Mouse (Mus musculus) left cerebral cortex, postnatal 4 days (tissue): ENCODE results near the gene 4930486L24Rik. TPM values are rescaled to one million over a fixed set of nuclear protein-coding genes. Genes with fewer than 3 reads are reported as not detected.

Experiments used
- total RNA-seq, 2 experiments: library from RNA; stranded (reverse); gene quantifications; 2 replicates each; pipeline ENCODE4 v1.2.3; 2021

4930486L24Rik gene
- total RNA-seq, 2 experiments from 2014 or later = not detected

Other genes starting within 250 kb of the 4930486L24Rik start
- gene BC051665, start 78.1 kb downstream of the 4930486L24Rik start, total RNA-seq = not detected
- gene Ctsll3, start 61.6 kb downstream of the 4930486L24Rik start, total RNA-seq = not detected
- not detected for gene Gm49392, start 32.4 kb upstream of the 4930486L24Rik start, total RNA-seq
- 1 to 10 TPM in 1 of 2 experiments, not detected in 1; 2.1 TPM for gene Ctla2b, start 33.0 kb upstream of the 4930486L24Rik start, total RNA-seq
- not detected for gene Tpbpb, start 40.4 kb upstream of the 4930486L24Rik start, total RNA-seq
- not detected for gene Gm49393, start 71.1 kb upstream of the 4930486L24Rik start, total RNA-seq
- gene Gm49391, start 72.1 kb upstream of the 4930486L24Rik start, total RNA-seq = 1 to 10 TPM; 1.2 to 2.5 TPM
- gene Ctla2a, start 72.2 kb upstream of the 4930486L24Rik start, total RNA-seq = 10 to 100 TPM; 14.8 to 16.7 TPM
- gene Tpbpa, start 77.5 kb upstream of the 4930486L24Rik start, total RNA-seq = not detected
- gene Ctsj, start 141.5 kb upstream of the 4930486L24Rik start, total RNA-seq = not detected
- gene Ctsq, start 176.2 kb upstream of the 4930486L24Rik start, total RNA-seq = not detected